Mouse (Mus musculus): ENCODE results near the gene Mcfd2. TPM values are rescaled to one million over a fixed set of nuclear protein-coding genes. Genes with fewer than 3 reads are reported as not detected.

Mcfd2 gene
- polyA plus RNA-seq, 1 experiment from 2014 or later, result 80.0 TPM

GRCm38 (mm10) chr17:87295738-87296137, 30.0 kb upstream of the Mcfd2 start:
- WGBS, result 89% methylated on average over 7 of the region's 7 CpGs
- ATAC-seq (ENCODE audit: insufficient number of reproducible peaks, low FRiP score, low TSS enrichment, low read depth), result no peak
- Histone ChIP-seq H3K27ac (replicated peaks; ENCODE audit: low read depth, low read length) (no peak overlapping the region), H3K9ac (ENCODE audit: low read length) (no peak overlapping the region), H3K27me3 (ENCODE audit: control insufficient read depth, insufficient read depth, low read length) (no peaks in the 10 kb centered on the region), H3K4me1 (ENCODE audit: control insufficient read depth, insufficient read depth, low read length) (no peaks in the 10 kb centered on the region), H3K36me3 (ENCODE audit: control insufficient read depth, insufficient read depth, low read length) (peaks cover 2% of the 10 kb centered on the region; the same call in 1 of the 2 replicates), H3K9me3 (ENCODE audit: control insufficient read depth, low read length) (no peaks in the 10 kb centered on the region), H3K4me2 (ENCODE audit: low read depth, severe bottlenecking) (no peak overlapping the region), H3K4me3 (ENCODE audit: low read depth, low read length) (no peak overlapping the region)
- DNase-seq (ENCODE audit: low spot score), result no peak

DNA sequence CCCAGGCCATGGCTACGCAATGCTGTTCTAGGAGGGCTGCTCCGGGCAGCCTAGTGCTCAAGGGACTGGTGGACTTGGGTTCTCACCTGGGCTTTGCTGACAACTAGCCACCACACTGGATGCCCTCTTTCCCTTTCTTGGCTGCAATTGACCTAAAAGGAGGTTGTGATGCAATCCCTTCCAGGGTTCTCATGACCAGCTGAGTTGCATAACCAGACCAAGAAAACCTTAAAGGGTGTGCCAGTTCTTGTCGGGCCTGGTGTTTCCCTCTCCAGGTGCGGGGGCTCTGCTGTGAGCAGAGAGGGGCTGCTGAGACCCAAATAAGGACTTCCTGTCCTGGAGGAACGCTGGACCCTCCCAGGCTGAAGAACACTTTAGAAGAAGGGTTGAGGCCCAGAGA, 27.4 kb upstream of the Mcfd2 start:
- no peak for DNase-seq (ENCODE audit: low spot score)
- no peak overlapping the region for H3K27ac ChIP-seq (replicated peaks; ENCODE audit: low read depth, low read length)
- WGBS, result 87% methylated on average over 5 of the region's 5 CpGs
- H3K27me3 ChIP-seq (ENCODE audit: control insufficient read depth, insufficient read depth, low read length), result no peaks in the 10 kb centered on the region
- no peak overlapping the region for H3K4me3 ChIP-seq (ENCODE audit: low read depth, low read length)
- no peak overlapping the region for H3K9ac ChIP-seq (ENCODE audit: low read length)
- H3K9me3 ChIP-seq (ENCODE audit: control insufficient read depth, low read length), result no peaks in the 10 kb centered on the region
- ATAC-seq (ENCODE audit: insufficient number of reproducible peaks, low FRiP score, low TSS enrichment, low read depth), result no peak
- H3K4me1 ChIP-seq (ENCODE audit: control insufficient read depth, insufficient read depth, low read length), result no peaks in the 10 kb centered on the region
- peaks cover 2% of the 10 kb centered on the region; the same call in 1 of the 2 replicates for H3K36me3 ChIP-seq (ENCODE audit: control insufficient read depth, insufficient read depth, low read length)
- no peak overlapping the region for H3K4me2 ChIP-seq (ENCODE audit: low read depth, severe bottlenecking)

DNA sequence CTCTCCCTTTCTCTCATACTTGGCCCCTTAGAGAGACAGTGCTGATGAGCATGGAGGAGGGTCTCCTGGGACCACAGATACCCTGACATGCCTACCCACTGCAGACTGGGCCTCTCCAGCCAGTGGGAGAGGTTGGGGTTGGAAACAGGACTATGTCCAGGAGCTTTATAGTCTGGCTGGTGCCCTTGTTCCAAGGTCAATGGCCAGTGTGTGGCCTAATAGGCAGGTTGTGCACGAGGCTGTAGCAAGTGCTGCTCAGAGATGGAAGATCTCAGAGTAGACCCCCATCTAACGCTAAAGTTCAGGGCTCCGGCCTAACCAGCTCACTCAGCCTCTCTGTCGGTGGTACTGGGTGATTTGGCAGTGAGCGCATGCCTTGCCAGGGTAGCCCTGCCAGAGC, 26.0 kb upstream of the Mcfd2 start:
- 92% methylated on average over 5 of the region's 5 CpGs for WGBS
- Histone ChIP-seq H3K9ac (ENCODE audit: low read length) (no peak overlapping the region), H3K36me3 (ENCODE audit: control insufficient read depth, insufficient read depth, low read length) (peaks cover 2% of the 10 kb centered on the region; the same call in 1 of the 2 replicates), H3K4me2 (ENCODE audit: low read depth, severe bottlenecking) (no peak overlapping the region), H3K27ac (replicated peaks; ENCODE audit: low read depth, low read length) (no peak overlapping the region), H3K27me3 (ENCODE audit: control insufficient read depth, insufficient read depth, low read length) (no peaks in the 10 kb centered on the region), H3K4me3 (ENCODE audit: low read depth, low read length) (no peak overlapping the region), H3K4me1 (ENCODE audit: control insufficient read depth, insufficient read depth, low read length) (no peaks in the 10 kb centered on the region), H3K9me3 (ENCODE audit: control insufficient read depth, low read length) (no peaks in the 10 kb centered on the region)
- no peak for DNase-seq (ENCODE audit: low spot score)
- ATAC-seq (ENCODE audit: insufficient number of reproducible peaks, low FRiP score, low TSS enrichment, low read depth), result no peak

DNA sequence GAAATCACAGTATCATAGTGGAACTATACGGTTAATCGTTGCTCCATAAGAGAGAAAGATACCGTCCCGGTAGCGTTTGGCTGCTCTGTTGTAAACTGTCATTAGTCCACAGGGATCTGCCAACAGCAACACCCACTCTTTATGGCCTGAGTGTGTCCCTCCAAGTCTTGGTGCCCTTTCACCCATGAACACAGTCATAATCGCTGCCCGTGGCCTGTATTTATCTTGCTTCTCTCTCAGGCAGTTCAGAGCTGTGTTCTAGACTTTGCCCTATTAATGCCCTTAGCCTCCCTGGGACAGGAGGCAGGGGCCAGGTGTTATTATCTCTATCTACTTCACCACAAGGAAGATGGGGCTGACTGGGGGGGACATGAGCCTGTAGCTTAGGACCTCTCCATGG, 25.3 kb upstream of the Mcfd2 start:
- H3K27ac ChIP-seq (replicated peaks; ENCODE audit: low read depth, low read length), result no peak overlapping the region
- H3K4me3 ChIP-seq (ENCODE audit: low read depth, low read length), result no peak overlapping the region
- no peaks in the 10 kb centered on the region for H3K4me1 ChIP-seq (ENCODE audit: control insufficient read depth, insufficient read depth, low read length)
- ATAC-seq (ENCODE audit: insufficient number of reproducible peaks, low FRiP score, low TSS enrichment, low read depth), result no peak
- no peak overlapping the region for H3K4me2 ChIP-seq (ENCODE audit: low read depth, severe bottlenecking)
- no peaks in the 10 kb centered on the region for H3K27me3 ChIP-seq (ENCODE audit: control insufficient read depth, insufficient read depth, low read length)
- DNase-seq (ENCODE audit: low spot score), result no peak
- WGBS, result 87% methylated on average over 7 of the region's 7 CpGs
- H3K36me3 ChIP-seq (ENCODE audit: control insufficient read depth, insufficient read depth, low read length), result peaks cover 2% of the 10 kb centered on the region; the same call in 1 of the 2 replicates
- H3K9ac ChIP-seq (ENCODE audit: low read length), result no peak overlapping the region
- H3K9me3 ChIP-seq (ENCODE audit: control insufficient read depth, low read length), result no peaks in the 10 kb centered on the region

DNA sequence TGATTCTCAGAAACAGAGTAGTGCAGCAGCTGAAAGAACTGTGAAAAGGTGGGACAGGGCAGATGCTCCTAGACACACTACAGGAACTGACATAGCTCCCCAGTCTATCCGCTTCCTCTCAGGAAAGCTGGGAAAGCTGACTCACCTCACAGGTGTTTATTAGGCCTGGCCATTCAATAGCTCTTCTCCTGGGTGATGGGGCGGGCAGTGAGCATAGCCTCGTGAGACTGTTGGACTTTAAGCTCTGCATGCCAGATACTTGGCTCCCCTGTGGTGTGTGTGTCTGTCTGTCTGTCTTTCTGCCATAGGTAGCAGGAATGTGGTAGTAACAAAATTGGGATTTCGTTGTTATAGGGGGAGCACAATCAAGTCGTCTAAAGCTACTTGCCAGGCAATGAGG, 23.6 kb upstream of the Mcfd2 start:
- H3K4me2 ChIP-seq (ENCODE audit: low read depth, severe bottlenecking), result no peak overlapping the region
- WGBS, result 75% methylated on average over 5 of the region's 5 CpGs
- H3K36me3 ChIP-seq (ENCODE audit: control insufficient read depth, insufficient read depth, low read length), result peaks cover 1% of the 10 kb centered on the region; the same call in 1 of the 2 replicates
- no peaks in the 10 kb centered on the region for H3K4me1 ChIP-seq (ENCODE audit: control insufficient read depth, insufficient read depth, low read length)
- ATAC-seq (ENCODE audit: insufficient number of reproducible peaks, low FRiP score, low TSS enrichment, low read depth) (no peak), DNase-seq (ENCODE audit: low spot score) (no peak)
- H3K4me3 ChIP-seq (ENCODE audit: low read depth, low read length), result no peak overlapping the region
- H3K27me3 ChIP-seq (ENCODE audit: control insufficient read depth, insufficient read depth, low read length), result peaks cover 7% of the 10 kb centered on the region
- H3K27ac ChIP-seq (replicated peaks; ENCODE audit: low read depth, low read length), result no peak overlapping the region
- no peaks in the 10 kb centered on the region for H3K9me3 ChIP-seq (ENCODE audit: control insufficient read depth, low read length)
- no peak overlapping the region for H3K9ac ChIP-seq (ENCODE audit: low read length)

- Histone ChIP-seq H3K4me3 (ENCODE audit: low read depth, low read length) (no peak overlapping the region), H3K9me3 (ENCODE audit: control insufficient read depth, low read length) (no peaks in the 10 kb centered on the region), H3K9ac (ENCODE audit: low read length) (no peak overlapping the region), H3K4me2 (ENCODE audit: low read depth, severe bottlenecking) (no peak overlapping the region), H3K27me3 (ENCODE audit: control insufficient read depth, insufficient read depth, low read length) (peaks cover 14% of the 10 kb centered on the region), H3K27ac (replicated peaks; ENCODE audit: low read depth, low read length) (no peak overlapping the region), H3K4me1 (ENCODE audit: control insufficient read depth, insufficient read depth, low read length) (no peaks in the 10 kb centered on the region), H3K36me3 (ENCODE audit: control insufficient read depth, insufficient read depth, low read length) (no peaks in the 10 kb centered on the region; the same call in 1 of the 2 replicates)
- DNase-seq (ENCODE audit: low spot score), result no peak
- ATAC-seq (ENCODE audit: insufficient number of reproducible peaks, low FRiP score, low TSS enrichment, low read depth), result no peak
- 25% methylated on average over 12 of the region's 12 CpGs for WGBS
These were observed 22.4 kb upstream of the Mcfd2 start for GRCm38 (mm10) chr17:87288131-87288530.

GRCm38 (mm10) chr17:87287197-87287777, 21.6 kb upstream of the Mcfd2 start:
- no peak for DNase-seq (ENCODE audit: low spot score)
- 63% methylated on average over 8 of the region's 8 CpGs for WGBS

GRCm38 (mm10) chr17:87286481-87287143, 20.9 kb upstream of the Mcfd2 start:
- no peaks in the 10 kb centered on the region for H3K36me3 ChIP-seq (ENCODE audit: control insufficient read depth, insufficient read depth, low read length)
- no peak overlapping the region for H3K4me3 ChIP-seq (ENCODE audit: low read depth, low read length)
- no peaks in the 10 kb centered on the region for H3K4me1 ChIP-seq (ENCODE audit: control insufficient read depth, insufficient read depth, low read length)
- DNase-seq (ENCODE audit: low spot score) (no peak), ATAC-seq (ENCODE audit: insufficient number of reproducible peaks, low FRiP score, low TSS enrichment, low read depth) (no peak)
- no peak overlapping the region for H3K27ac ChIP-seq (replicated peaks; ENCODE audit: low read depth, low read length)
- no peak overlapping the region for H3K4me2 ChIP-seq (ENCODE audit: low read depth, severe bottlenecking)
- 64% methylated on average over 8 of the region's 8 CpGs for WGBS
- H3K9ac ChIP-seq (ENCODE audit: low read length), result no peak overlapping the region
- H3K27me3 ChIP-seq (ENCODE audit: control insufficient read depth, insufficient read depth, low read length), result peaks cover 14% of the 10 kb centered on the region
- no peaks in the 10 kb centered on the region for H3K9me3 ChIP-seq (ENCODE audit: control insufficient read depth, low read length)

More at GRCm38 (mm10) chr17:87287197-87287777, 21.6 kb upstream of the Mcfd2 start:
- no peak overlapping the region for H3K9ac ChIP-seq (ENCODE audit: low read length)
- no peak overlapping the region for H3K27ac ChIP-seq (replicated peaks; ENCODE audit: low read depth, low read length)
- H3K27me3 ChIP-seq (ENCODE audit: control insufficient read depth, insufficient read depth, low read length), result peaks cover 14% of the 10 kb centered on the region
- ATAC-seq (ENCODE audit: insufficient number of reproducible peaks, low FRiP score, low TSS enrichment, low read depth), result no peak
- no peaks in the 10 kb centered on the region for H3K4me1 ChIP-seq (ENCODE audit: control insufficient read depth, insufficient read depth, low read length)
- H3K4me3 ChIP-seq (ENCODE audit: low read depth, low read length), result no peak overlapping the region
- H3K36me3 ChIP-seq (ENCODE audit: control insufficient read depth, insufficient read depth, low read length), result no peaks in the 10 kb centered on the region
- H3K9me3 ChIP-seq (ENCODE audit: control insufficient read depth, low read length), result no peaks in the 10 kb centered on the region
- no peak overlapping the region for H3K4me2 ChIP-seq (ENCODE audit: low read depth, severe bottlenecking)
